In the genomic region with DNA sequence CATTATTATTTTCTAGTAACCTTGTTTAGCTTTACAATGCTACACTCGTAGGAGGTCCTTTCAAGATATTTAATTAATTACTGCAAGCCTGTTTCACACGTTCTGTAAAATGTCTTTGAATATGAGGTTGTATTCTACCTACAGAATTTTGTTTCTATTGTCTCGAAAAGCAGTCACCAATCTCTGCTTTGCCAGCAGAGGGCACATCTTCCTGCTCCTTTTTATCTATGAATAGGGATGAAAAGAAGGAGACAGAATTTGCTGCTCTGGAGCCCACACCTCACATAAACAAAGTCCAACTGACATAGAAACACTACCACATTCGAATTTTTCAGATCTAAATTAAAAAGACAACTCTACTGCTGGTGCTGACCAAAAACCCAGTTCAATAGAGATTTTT, we compare ENCODE assay signal across 8 mouse cellular contexts.
DNase-seq lines count a peak whose midpoint lies in the region; ATAC-seq lines count a peak whose summit lies in the region.

No protein-coding gene starts in this region.

- WGBS in neural tube, embryonic 15.5 days: 28% methylated on average over 4 of the region's 4 CpGs

- no peak for ATAC-seq in neural tube, embryonic 15.5 days (ENCODE audit: low FRiP score)
- ATAC-seq in megakaryocyte, adult 5-6 weeks (ENCODE audit: poor library complexity, severe bottlenecking): no peak

- H3K4me3 ChIP-seq in neural tube, embryonic 15.5 days (replicated peaks): no peak overlapping the region

- no peak overlapping the region for H3K4me2 ChIP-seq in neural tube, embryonic 15.5 days

- H3K4me1 ChIP-seq in neural tube, embryonic 15.5 days: peaks cover 15% of the 10 kb centered on the region

- peak; percentile 11 for DNase-seq in adrenal gland, postnatal 10 days
- DNase-seq in adrenal gland, adult 8-10 months: no peak
- peak; percentile 25 to 31 for DNase-seq in left cerebral cortex, adult 18-20 months (ENCODE audit: low spot score in 2 of 2)
- no peak for DNase-seq in left cerebral cortex, adult 8-10 months (ENCODE audit: low spot score in 2 of 2)
- DNase-seq in cerebellum, adult 9-10 months: peak; percentile 32
- DNase-seq in left cerebral cortex, postnatal 25 days (ENCODE audit: low spot score in 2 of 2): peak; percentile 22 to 40

- H3K27ac ChIP-seq in neural tube, embryonic 15.5 days (replicated peaks): no peak overlapping the region

- no peaks in the 10 kb centered on the region for H3K36me3 ChIP-seq in neural tube, embryonic 15.5 days

- no peaks in the 10 kb centered on the region for H3K9me3 ChIP-seq in neural tube, embryonic 15.5 days (replicated peaks)

- intact Hi-C loops in left cerebral cortex, postnatal 25 days (cut with DNase I): loop anchor here (1.0 to 5.0 kb wide), 2 partner anchors 119 to 238 kb away; a partner anchor contains a TSS

- no peaks in the 10 kb centered on the region for H3K27me3 ChIP-seq in neural tube, embryonic 15.5 days (replicated peaks)

- no peak overlapping the region for H3K9ac ChIP-seq in neural tube, embryonic 15.5 days (replicated peaks)

Comparison
In these comparisons a context has a peak if more than half of its experiments do, and no peak if none do; other contexts are left out.
1. DNase-seq: peak in adrenal gland, postnatal 10 days (single experiment), left cerebral cortex, adult 18-20 months (2 of 2), cerebellum, adult 9-10 months (single experiment) and left cerebral cortex, postnatal 25 days (2 of 2); none in adrenal gland, adult 8-10 months (single experiment) and left cerebral cortex, adult 8-10 months (0 of 2).